Mouse (Mus musculus): ENCODE measurements around the gene Arl4c. TPM values are rescaled to one million over a fixed set of nuclear protein-coding genes. Genes with fewer than 3 reads are reported as not detected.

Arl4c gene
- polyA plus RNA-seq (2016; fragmentation: Nextera tagmentation; extraction: Ambion mirVana) = 43.5 and 51.0 TPM in 2 replicates

DNA sequence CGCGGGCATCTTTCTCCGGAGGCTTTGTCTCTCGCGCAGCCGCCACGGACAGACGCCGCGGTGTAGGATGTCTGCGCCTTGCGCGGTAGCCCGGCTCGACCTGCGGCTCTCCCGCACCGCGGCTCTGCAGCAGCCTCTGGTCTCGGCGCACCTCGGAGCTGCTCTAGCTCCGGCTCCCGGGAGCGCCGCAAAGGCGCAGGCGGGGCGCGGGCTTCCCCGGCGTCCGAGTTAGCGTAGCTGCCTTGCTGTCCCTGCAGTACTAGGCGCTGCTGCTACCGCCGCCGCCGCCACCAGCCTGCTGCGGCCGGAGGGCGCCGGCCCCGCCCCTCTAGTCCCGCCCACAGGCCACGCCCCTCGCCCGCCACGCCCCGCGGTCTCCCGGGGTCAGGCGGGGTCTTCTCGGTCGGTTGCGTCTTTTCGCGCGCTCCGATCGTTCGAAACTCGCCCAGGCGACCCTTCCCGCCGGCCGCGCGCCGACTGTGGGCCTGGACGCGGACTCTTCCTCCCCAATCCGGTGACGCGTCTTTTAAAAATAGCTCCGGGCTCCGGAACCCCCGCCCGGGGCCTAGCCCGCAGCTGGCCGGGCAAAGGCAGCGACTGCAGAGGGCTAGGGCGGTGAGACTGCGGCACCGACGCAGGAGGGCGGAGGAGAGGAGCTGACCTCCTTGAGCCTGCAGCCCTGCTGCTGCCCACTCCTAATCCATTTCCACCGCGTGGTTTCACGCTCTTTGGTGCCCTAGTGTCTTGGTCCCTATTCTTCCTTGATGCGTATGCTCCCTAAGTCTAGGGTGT lies at the start of gene Arl4c:
Gene Arl4c (minus strand): TSS at position 352 of the 792 bp plus-strand sequence.
- WGBS = under 1% methylated on average over 91 of the region's 91 CpGs
- Histone ChIP-seq H3K4me1 (peaks cover 32% of the 10 kb centered on the region), H3K4me3 (peak within 1 kb of the TSS; percentile 97)

DNA sequence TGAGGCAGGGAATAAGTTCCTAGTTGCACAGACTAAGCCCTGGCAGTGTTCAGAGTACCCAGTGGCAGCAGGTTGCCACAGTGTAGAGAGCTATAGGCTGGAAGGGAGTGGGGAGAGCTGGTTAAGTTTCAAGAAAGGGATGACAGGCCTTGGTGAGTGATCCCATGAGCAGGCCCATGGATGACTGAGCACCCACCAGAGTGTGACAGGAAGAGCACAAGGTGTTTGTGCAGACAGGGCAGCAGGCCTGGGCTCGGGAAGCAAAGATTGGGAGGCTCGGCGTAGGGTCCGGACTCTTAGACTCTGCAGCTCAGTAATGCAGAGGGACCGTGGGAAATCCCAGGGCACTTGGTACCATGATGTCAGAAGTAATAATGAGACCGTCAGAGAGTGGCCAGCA lies 49.3 kb upstream of the Arl4c start:
- H3K36me3 ChIP-seq = no peaks in the 10 kb centered on the region
- H3K27ac ChIP-seq (replicated peaks) = no peak overlapping the region
- no peak overlapping the region for H3K9ac ChIP-seq (replicated peaks)
- ATAC-seq (ENCODE audit: low FRiP score, low read depth) = no peak
- 0 out of 2 replicates have a peak, but pooled peaks cover 10% of the 10 kb centered on the region for H3K27me3 ChIP-seq
- H3K9me3 ChIP-seq = 0 out of 2 replicates have a peak, but pooled peaks cover 8% of the 10 kb centered on the region
- H3K4me3 ChIP-seq = no peak overlapping the region
- H3K4me2 ChIP-seq (replicated peaks) = no peak overlapping the region
- H3K4me1 ChIP-seq = 0 out of 2 replicates have a peak, but pooled peaks cover 6% of the 10 kb centered on the region
- WGBS = 61% methylated on average over 6 of the region's 6 CpGs

More for the DNA sequence above, at the start of gene Arl4c:
- Histone ChIP-seq H3K27me3 (peaks cover 13% of the 10 kb centered on the region), H3K9me3 (no peaks in the 10 kb centered on the region), H3K9ac (replicated peaks) (peak within 1 kb of the TSS; percentile 99), H3K4me2 (replicated peaks) (peak within 1 kb of the TSS; percentile 67), H3K36me3 (peaks cover 10% of the 10 kb centered on the region), H3K27ac (replicated peaks) (peak within 1 kb of the TSS; percentile 97)
- ATAC-seq (ENCODE audit: low FRiP score, low read depth) = peak; percentile 86

DNA sequence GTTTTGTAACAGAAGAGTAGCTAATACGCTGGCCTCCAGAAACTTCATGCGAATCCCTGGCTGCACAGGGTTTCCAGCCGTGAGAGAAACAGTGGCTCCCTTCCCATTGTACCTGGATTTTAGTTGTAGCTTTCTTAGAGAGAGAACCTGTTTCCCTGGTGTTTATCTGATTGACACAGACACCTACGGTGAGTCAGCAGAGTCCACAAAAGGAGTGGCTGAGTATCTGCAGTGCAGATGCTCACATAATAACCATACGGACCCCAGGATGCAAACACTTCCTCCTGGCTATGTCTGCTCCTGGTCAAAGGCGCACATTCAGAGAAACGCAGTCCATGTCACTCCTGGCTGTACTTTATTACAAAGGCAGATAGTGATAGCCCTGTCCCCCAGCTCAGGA lies 48.6 kb upstream of the Arl4c start:
- ATAC-seq (ENCODE audit: low FRiP score, low read depth) = no peak
- 85% methylated on average over 7 of the region's 7 CpGs for WGBS
- H3K27ac ChIP-seq (replicated peaks) = no peak overlapping the region

DNA sequence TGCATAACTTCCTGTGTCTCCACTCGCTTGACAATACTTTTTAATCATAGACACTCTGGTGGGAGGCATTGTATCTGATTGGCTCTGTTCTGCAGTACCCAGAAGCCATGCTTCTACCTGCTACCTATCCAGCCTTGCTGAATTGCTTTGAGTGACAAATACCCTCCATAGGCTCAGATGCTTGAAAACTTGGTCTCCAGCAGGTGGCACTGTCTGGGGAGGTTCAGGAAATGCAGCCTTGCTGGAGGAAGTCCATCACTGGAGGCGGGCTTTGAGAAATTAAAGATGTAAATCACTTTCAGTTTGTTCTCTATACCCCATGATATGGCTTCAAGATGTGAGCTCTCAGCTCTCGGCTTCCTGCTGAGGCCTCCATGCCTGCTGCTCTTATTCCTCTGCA lies 48.1 kb upstream of the Arl4c start:
- H3K9me3 ChIP-seq = 0 out of 2 replicates have a peak, but pooled peaks cover 6% of the 10 kb centered on the region
- ATAC-seq (ENCODE audit: low FRiP score, low read depth) = no peak
- no peaks in the 10 kb centered on the region for H3K36me3 ChIP-seq
- peaks cover 13% of the 10 kb centered on the region for H3K4me1 ChIP-seq
- H3K4me3 ChIP-seq = no peak overlapping the region
- no peak overlapping the region for H3K4me2 ChIP-seq (replicated peaks)
- 88% methylated on average over 3 of the region's 3 CpGs for WGBS
- H3K27ac ChIP-seq (replicated peaks) = no peak overlapping the region
- H3K9ac ChIP-seq (replicated peaks) = no peak overlapping the region
- H3K27me3 ChIP-seq = 0 out of 2 replicates have a peak, but pooled peaks cover 10% of the 10 kb centered on the region

More for the DNA sequence above, 48.6 kb upstream of the Arl4c start:
- no peak overlapping the region for H3K4me2 ChIP-seq (replicated peaks)
- no peak overlapping the region for H3K9ac ChIP-seq (replicated peaks)
- H3K27me3 ChIP-seq = 0 out of 2 replicates have a peak, but pooled peaks cover 10% of the 10 kb centered on the region
- peaks cover 13% of the 10 kb centered on the region for H3K4me1 ChIP-seq
- no peaks in the 10 kb centered on the region for H3K36me3 ChIP-seq
- no peak overlapping the region for H3K4me3 ChIP-seq
- H3K9me3 ChIP-seq = 0 out of 2 replicates have a peak, but pooled peaks cover 8% of the 10 kb centered on the region

DNA sequence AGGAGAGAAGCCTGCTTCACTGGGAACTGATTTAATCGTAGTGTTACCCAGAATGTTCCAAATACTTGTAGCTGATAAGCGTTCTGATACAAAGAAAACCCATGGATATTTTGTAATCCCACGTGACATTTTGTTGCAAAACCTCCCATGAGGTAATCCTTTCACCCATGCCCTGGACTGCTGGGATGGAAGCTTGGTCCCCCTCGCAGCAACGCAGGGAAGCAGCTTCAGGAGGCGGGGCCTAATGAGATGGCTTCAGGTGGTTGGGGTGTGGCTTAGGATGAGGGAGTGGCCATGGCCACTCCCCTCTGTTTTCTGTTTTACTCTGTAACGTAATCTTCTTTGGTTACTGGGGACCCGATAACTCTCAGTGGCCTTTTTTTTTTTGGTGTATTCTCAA lies 47.1 kb upstream of the Arl4c start:
- Histone ChIP-seq H3K4me1 (peaks cover 13% of the 10 kb centered on the region), H3K36me3 (no peaks in the 10 kb centered on the region), H3K4me2 (replicated peaks) (no peak overlapping the region), H3K9me3 (no peaks in the 10 kb centered on the region), H3K4me3 (no peak overlapping the region), H3K27ac (replicated peaks) (no peak overlapping the region), H3K27me3 (0 out of 2 replicates have a peak, but pooled peaks cover 10% of the 10 kb centered on the region), H3K9ac (replicated peaks) (no peak overlapping the region)
- WGBS = 78% methylated on average over 8 of the region's 8 CpGs
- no peak for ATAC-seq (ENCODE audit: low FRiP score, low read depth)

DNA sequence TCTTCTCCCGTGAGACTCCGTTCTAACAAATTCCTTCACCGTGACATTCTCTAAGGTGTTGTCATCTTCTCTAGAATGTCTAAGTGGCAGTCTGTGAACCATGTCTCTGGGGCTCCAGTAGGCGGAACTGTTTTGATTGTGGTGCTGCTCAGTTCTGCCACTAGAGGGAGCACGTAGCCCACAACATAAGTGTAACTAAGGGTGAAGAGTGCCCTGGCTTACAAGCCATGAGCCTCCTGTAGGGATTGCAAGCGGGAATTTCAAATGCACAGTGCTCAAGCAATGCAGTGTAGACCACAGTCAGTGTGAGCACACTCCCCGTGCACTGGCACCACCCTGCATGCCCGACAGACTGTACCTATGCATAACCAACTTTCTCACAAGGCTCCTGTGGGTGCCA lies 43.2 kb upstream of the Arl4c start:
- Histone ChIP-seq H3K36me3 (no peaks in the 10 kb centered on the region), H3K4me1 (peaks cover 7% of the 10 kb centered on the region), H3K4me3 (no peak overlapping the region), H3K4me2 (replicated peaks) (no peak overlapping the region), H3K27me3 (0 out of 2 replicates have a peak, but pooled peaks cover 10% of the 10 kb centered on the region), H3K9me3 (no peaks in the 10 kb centered on the region), H3K27ac (replicated peaks) (no peak overlapping the region), H3K9ac (replicated peaks) (no peak overlapping the region)
- ATAC-seq (ENCODE audit: low FRiP score, low read depth) = peak; percentile 76
- 8% methylated on average over 8 of the region's 8 CpGs for WGBS

DNA sequence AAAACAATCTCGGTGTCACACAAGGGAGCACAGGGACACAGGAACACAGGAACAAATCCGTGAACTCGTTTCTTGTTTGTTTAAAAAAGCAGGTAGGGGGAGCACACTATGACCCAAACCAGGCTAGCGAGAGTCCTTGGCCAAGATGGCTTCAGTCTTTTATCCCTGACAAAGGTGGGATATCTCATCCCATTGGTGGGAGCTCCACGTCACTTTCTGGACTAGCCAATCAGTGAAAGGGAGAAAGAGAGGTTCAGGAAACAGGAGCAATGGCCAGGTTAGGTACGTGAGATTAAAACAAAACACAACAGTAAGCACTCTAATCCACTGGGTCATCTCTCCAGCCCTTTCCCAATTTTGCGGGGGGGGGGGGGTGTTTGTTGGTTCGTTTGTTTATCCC lies 42.2 kb upstream of the Arl4c start:
- 80% methylated on average over 8 of the region's 8 CpGs for WGBS
- no peak for ATAC-seq (ENCODE audit: low FRiP score, low read depth)

DNA sequence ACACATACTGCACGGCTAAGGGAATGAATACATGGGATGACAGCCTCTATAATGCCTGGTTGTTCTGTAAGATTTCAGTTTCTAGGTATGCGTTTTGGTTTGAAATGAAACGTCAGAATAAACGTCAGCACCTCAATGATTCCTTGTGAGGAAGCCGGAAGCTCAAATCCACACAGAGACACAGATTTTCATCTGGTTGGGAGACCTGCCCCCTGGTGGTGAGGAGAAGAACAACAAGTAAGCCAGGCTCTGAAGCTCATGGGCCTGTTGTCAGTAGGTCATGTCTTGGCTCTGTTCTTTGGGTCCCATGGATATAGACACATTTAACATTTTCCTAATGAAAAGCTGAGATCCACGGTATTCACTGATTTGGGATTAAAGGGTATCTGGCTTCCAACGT lies 40.4 kb upstream of the Arl4c start:
- no peak for ATAC-seq (ENCODE audit: low FRiP score, low read depth)
- H3K27me3 ChIP-seq = 0 out of 2 replicates have a peak, but pooled peaks cover 8% of the 10 kb centered on the region
- H3K9me3 ChIP-seq = no peaks in the 10 kb centered on the region
- H3K9ac ChIP-seq (replicated peaks) = no peak overlapping the region
- H3K27ac ChIP-seq (replicated peaks) = no peak overlapping the region
- no peak overlapping the region for H3K4me3 ChIP-seq
- no peaks in the 10 kb centered on the region for H3K36me3 ChIP-seq
- H3K4me1 ChIP-seq = peaks cover 7% of the 10 kb centered on the region
- no peak overlapping the region for H3K4me2 ChIP-seq (replicated peaks)
- 58% methylated on average over 7 of the region's 7 CpGs for WGBS

More for the DNA sequence above, 42.2 kb upstream of the Arl4c start:
- Histone ChIP-seq H3K36me3 (no peaks in the 10 kb centered on the region), H3K4me2 (replicated peaks) (no peak overlapping the region), H3K9me3 (no peaks in the 10 kb centered on the region), H3K27me3 (0 out of 2 replicates have a peak, but pooled peaks cover 10% of the 10 kb centered on the region), H3K27ac (replicated peaks) (no peak overlapping the region), H3K9ac (replicated peaks) (no peak overlapping the region), H3K4me1 (peaks cover 7% of the 10 kb centered on the region), H3K4me3 (no peak overlapping the region)

DNA sequence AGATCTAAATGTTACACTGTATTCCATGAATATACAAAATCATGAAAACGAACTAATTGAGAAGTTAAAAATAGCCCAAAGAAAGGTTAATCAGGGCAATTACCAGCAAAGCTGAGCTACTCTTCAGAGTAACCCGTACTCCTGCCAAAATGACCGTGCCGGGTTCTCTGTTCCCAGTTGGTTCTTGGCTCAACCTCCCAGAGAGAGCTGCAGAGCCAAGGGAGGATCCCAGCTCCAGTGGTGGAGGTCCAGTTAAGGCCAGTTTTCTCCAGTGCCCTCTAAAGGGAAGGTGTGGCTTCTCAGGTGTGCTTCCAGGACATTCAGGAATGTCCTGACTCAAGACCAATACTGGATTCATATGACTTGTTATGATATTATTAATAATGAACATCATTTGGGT lies 37.5 kb upstream of the Arl4c start:
- Histone ChIP-seq H3K4me1 (no peaks in the 10 kb centered on the region), H3K4me2 (replicated peaks) (no peak overlapping the region), H3K27ac (replicated peaks) (no peak overlapping the region), H3K9me3 (no peaks in the 10 kb centered on the region), H3K27me3 (no peaks in the 10 kb centered on the region), H3K9ac (replicated peaks) (no peak overlapping the region), H3K4me3 (no peak overlapping the region), H3K36me3 (no peaks in the 10 kb centered on the region)
- 93% methylated on average over 4 of the region's 4 CpGs for WGBS
- no peak for ATAC-seq (ENCODE audit: low FRiP score, low read depth)

DNA sequence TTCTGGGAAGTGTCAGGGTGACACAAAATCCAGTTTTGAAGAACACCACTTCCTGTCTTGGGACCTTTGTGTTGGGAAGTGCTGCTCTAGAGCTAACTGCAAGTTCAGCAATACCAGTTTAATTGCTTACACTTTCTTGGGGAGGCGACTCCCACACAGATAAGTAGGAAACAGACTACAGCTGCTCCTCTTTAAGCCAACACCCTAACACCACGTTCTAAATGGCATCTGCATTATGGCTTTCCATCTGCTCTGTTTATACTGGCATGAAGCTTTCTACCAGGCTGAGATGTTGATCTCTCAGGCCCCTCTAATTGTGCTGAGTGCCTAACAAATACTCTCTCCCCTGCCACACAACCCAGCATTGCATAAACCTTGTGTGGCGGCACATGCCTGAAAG lies 36.9 kb upstream of the Arl4c start:
- Histone ChIP-seq H3K4me3 (no peak overlapping the region), H3K36me3 (no peaks in the 10 kb centered on the region), H3K27ac (replicated peaks) (no peak overlapping the region), H3K9ac (replicated peaks) (no peak overlapping the region), H3K4me2 (replicated peaks) (no peak overlapping the region), H3K9me3 (no peaks in the 10 kb centered on the region), H3K27me3 (no peaks in the 10 kb centered on the region), H3K4me1 (no peaks in the 10 kb centered on the region)
- 78% methylated on average over 3 of the region's 3 CpGs for WGBS
- ATAC-seq (ENCODE audit: low FRiP score, low read depth) = no peak

DNA sequence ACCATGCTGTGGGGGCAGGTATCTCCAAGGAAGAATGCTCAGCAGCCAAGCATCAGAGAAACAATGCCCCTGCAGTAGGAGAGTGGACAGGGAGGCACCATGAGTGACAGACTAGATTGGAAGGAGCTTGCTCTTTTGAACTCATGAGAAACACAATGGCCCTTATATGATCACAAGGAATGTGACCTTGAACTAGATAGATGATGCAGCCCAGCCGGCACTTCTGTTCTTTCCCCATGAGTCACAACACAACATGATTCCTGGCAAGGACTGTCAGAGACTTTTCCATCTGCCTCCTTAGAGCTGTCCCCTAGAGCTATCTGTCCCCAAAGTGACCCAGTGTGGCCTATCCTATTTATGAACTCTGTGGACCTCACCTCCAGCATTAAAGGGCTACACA lies 27.5 kb upstream of the Arl4c start:
- no peak for ATAC-seq (ENCODE audit: low FRiP score, low read depth)
- Histone ChIP-seq H3K9me3 (no peaks in the 10 kb centered on the region), H3K9ac (replicated peaks) (no peak overlapping the region), H3K4me2 (replicated peaks) (no peak overlapping the region), H3K27ac (replicated peaks) (no peak overlapping the region), H3K27me3 (no peaks in the 10 kb centered on the region), H3K4me3 (no peak overlapping the region), H3K36me3 (no peaks in the 10 kb centered on the region), H3K4me1 (no peaks in the 10 kb centered on the region)
- WGBS = 91% methylated on average over 1 of the region's 1 CpGs

DNA sequence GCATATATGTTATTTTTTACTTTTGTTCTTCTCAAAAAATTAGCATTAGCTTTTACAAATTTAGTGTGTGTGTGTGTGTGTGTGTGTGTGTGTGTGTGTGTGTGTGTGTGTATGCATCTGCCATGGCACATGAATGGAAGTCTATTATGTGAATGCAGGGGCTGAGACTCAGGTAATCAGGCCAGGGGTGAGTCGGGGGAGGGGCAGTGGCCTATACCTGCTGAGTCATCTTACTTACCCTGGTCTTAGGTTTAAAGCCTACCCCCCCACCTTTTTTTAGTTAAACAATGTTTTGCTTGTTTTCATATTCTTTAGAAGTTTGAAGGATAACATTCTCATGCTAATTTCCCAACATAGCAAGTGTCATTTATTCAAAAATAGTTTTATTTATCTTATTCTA lies 25.3 kb upstream of the Arl4c start:
- 95% methylated on average over 1 of the region's 1 CpGs for WGBS
- Histone ChIP-seq H3K4me3 (no peak overlapping the region), H3K36me3 (no peaks in the 10 kb centered on the region), H3K9me3 (no peaks in the 10 kb centered on the region), H3K27me3 (no peaks in the 10 kb centered on the region), H3K4me1 (no peaks in the 10 kb centered on the region), H3K9ac (replicated peaks) (no peak overlapping the region), H3K27ac (replicated peaks) (no peak overlapping the region), H3K4me2 (replicated peaks) (no peak overlapping the region)
- ATAC-seq (ENCODE audit: low FRiP score, low read depth) = no peak
